Mouse (Mus musculus): Measurements from ENCODE around the gene Wnt6. TPM values are rescaled to one million over a fixed set of nuclear protein-coding genes. Genes with fewer than 3 reads are reported as not detected.

Wnt6 gene
- total RNA-seq (2023): 0.48 and 0.88 TPM in 2 replicates

DNA sequence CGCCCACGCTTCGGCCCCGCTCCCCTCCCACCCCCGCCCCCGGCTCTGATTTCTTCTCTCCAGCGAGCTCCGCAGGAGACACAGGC lies at the start of gene Wnt6:
Gene Wnt6, plus strand, starts transcription at position 48 of the 86 bp plus-strand sequence.

DNA sequence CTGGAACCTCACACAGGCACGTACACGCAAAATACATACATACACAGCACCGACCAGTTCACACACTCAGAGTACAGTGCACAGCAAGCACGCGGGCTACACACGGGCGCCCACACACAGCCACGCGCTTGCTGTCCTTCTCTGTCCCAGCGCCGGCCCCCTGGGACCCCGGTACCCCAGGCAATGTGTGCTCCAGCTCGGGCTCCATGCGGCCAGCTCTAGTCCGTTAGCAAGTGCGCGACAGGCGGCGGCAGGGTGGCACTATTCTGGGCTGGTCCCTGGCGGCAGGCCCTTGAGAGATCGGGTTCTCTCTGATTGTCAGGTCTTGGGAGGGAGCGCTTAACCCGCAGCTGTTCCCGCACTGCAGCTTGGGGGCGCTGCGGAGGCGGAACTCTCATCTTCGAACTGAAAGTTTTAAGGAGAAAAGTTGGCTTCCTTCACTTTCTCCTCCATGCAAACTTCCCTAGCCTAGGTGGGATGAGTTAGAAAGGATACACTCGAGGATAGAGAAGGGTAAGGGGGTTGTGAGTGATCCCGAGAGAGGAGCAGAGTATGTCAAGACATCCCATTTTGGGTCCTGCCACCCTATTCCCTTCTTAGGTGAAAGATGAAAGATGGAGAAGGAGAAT lies 22.9 kb upstream of the Wnt6 start, which contains the start of gene Prkag3:
Gene Prkag3, minus strand, starts transcription at position 579 of the 629 bp plus-strand sequence.

DNA sequence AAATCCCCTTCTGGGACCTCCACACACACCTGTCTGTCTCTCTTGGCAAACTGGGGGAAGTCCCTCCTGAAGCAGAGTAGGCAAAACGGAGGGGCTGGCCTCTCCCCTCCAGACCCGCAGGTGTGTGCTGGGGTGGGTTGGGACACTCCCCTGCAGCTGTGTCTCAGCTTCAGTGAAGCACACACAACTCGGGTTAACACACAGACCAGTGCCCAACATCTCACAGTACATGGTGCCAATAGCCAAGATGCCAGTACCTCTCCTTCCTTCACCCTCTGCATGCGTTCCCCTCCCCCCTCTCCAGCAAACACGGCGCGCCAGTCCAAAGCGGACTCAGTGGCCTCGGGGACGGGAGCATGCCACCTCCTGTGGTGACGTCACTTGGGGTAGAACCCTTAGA lies 19.6 kb downstream of the Wnt6 start, which contains the start of gene Wnt10a:
Gene Wnt10a, plus strand, starts transcription at position 268 of the 400 bp plus-strand sequence.

Other genes starting within 250 kb of the Wnt6 start
- 0.41 TPM in 1 of 2 replicates, not detected in the other for gene Plcd4, start 229.0 kb upstream of the Wnt6 start, total RNA-seq (2023)
- gene Usp37, start 227.6 kb upstream of the Wnt6 start, total RNA-seq (2023): 19.3 and 22.6 TPM in 2 replicates
- gene Zfp142, start 183.6 kb upstream of the Wnt6 start, total RNA-seq (2023): 22.9 and 26.7 TPM in 2 replicates
- 5.9 and 7.7 TPM in 2 replicates for gene Bcs1l, start 183.6 kb upstream of the Wnt6 start, total RNA-seq (2023)
- gene Rnf25, start 170.5 kb upstream of the Wnt6 start, total RNA-seq (2023): 42.8 and 46.0 TPM in 2 replicates
- gene Stk36, start 170.4 kb upstream of the Wnt6 start, total RNA-seq (2023): 2.0 and 2.9 TPM in 2 replicates
- gene Ttll4, start 110.1 kb upstream of the Wnt6 start, total RNA-seq (2023): 9.4 and 11.9 TPM in 2 replicates
- 20.6 and 24.9 TPM in 2 replicates for gene Cyp27a1, start 58.3 kb upstream of the Wnt6 start, total RNA-seq (2023)
- gene Prkag3, start 22.7 kb upstream of the Wnt6 start, total RNA-seq (2023): not detected in 2 replicates
- not detected in 2 replicates for gene Wnt10a, start 19.6 kb downstream of the Wnt6 start, total RNA-seq (2023)
- not detected in 2 replicates for gene Cdk5r2, start 83.0 kb downstream of the Wnt6 start, total RNA-seq (2023)
- gene Fev, start 113.5 kb downstream of the Wnt6 start, total RNA-seq (2023): not detected in 2 replicates
- not detected in 2 replicates for gene Cryba2, start 121.3 kb downstream of the Wnt6 start, total RNA-seq (2023)
- gene Cfap65, start 163.7 kb downstream of the Wnt6 start, total RNA-seq (2023): 0.22 TPM in 1 of 2 replicates, not detected in the other
- 0.48 and 0.95 TPM in 2 replicates for gene Ihh, start 179.8 kb downstream of the Wnt6 start, total RNA-seq (2023)